Mouse (Mus musculus) colon, adult 2 months (tissue): ENCODE data around the gene Sult6b2. TPM values are rescaled to one million over a fixed set of nuclear protein-coding genes. Genes with fewer than 3 reads are reported as not detected.

Source experiments
- polyA plus RNA-seq: library from polyadenylated mRNA; depleted of rRNA; stranded (reverse); fragments of >200 nt; gene quantifications from 2 replicates; pipeline ENCODE4 v1.2.3, GENCODE M21; 2012; rRNA removed

Sult6b2 gene
- polyA plus RNA-seq: not detected in 2 replicates

DNA sequence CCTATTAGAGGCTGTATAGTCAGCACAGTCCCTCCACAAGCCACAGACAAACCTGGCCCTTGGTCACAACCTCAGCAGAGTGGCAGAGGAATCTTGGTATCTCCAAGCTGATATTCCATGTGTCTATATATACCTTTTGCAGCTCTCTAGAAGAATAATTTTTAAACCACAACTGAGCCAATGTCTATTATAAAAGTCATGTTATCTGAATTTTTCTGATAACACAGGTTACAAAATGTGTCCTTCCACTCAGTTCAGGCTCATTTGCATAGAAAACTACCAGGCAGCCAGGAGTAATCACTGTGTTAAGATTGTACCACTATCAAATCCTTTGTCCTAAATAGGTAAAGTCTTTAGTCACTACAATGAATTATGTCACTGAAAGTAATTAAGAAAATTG is at the start of gene Sult6b2:
Gene Sult6b2 (minus strand): TSS at position 101 of the 400 bp plus-strand sequence.

DNA sequence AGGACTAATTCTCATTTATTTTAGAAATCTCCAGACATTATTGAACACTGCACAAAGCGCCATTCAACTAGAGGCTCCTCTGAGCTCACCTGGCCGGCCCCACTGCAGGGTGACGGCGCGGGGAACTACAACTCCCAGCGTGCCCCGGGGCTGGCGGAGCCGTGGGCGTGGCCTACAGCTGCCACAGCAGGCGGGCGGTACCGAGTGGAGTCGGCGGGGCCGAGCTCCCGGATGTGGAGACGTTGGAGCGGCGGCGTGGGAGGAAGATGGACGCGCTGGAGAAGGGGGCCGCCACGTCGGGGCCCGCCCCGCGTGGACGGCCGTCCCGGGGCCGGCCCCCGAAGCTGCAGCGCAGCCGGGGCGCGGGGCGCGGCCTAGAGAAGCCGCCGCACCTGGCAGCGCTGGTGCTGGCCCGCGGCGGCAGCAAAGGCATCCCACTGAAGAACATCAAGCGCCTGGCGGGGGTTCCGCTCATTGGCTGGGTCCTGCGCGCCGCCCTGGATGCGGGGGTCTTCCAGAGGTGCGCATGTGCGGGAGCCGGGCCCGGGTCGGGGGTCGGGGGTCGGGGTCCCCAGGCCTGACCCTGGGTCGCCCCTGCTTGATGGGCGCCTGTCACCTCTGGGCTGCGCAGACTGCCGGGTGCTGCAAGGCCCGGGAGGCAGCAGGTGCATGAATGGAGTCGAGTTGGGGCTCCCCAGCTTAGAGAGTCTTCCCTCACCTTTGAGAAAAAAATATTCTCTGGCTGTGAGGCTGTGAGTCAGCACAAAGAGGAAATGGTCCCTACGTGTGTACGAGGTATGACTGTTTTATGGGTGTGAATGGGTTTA is 47.6 kb downstream of the Sult6b2 start, which contains the start of gene Cmas:
Gene Cmas (plus strand): TSS at position 180 of the 827 bp plus-strand sequence.

Other genes starting within 250 kb of the Sult6b2 start
- 15.9 and 18.3 TPM in 2 replicates for gene Kcnj8, start 232.9 kb downstream of the Sult6b2 start, polyA plus RNA-seq
- gene Abcc9, start 102.2 kb downstream of the Sult6b2 start, polyA plus RNA-seq: 4.0 and 4.4 TPM in 2 replicates
- gene Cmas, start 47.8 kb downstream of the Sult6b2 start, polyA plus RNA-seq: 186 and 208 TPM in 2 replicates
- 0.06 and 0.21 TPM in 2 replicates for gene St8sia1, start 159.9 kb upstream of the Sult6b2 start, polyA plus RNA-seq